Mouse (Mus musculus): ENCODE data around the gene Kirrel2.

DNA sequence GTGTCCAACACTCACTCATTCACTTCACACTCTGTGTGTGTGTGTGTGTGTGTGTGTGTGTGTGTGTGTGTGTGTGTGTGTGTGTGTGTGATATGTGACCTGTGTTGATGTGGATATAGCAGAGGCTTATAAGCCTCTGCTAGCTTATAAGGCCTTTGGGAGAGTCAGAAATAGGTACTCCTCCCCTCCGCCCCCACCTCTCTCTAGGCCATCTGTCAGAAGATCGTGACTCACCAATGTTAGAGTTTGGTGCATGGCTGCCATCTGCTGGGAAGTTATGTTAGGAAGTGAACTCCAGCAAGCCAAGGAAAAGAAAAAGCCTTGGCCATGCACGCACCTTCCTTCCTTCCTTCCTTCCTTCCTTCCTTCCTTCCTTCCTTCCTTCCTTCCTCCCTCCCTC lies 25.7 kb downstream of the Kirrel2 start:
- TF ChIP-seq CTCF (IDR thresholded peaks at IDR 0.05; ENCODE audit: extremely low read depth, insufficient read length, insufficient replicate concordance, low read depth, low read length) = peak; percentile 37; the same call in 1 of the 2 replicates
- TF ChIP-seq POLR2A (IDR thresholded peaks at IDR 0.05; ENCODE audit: low read depth, low read length) = no peak
